Mouse (Mus musculus) CD8-positive naive resting alpha-beta T cell, adult 2 months (primary cell): ENCODE results near the gene Dmrt3.

Experiments used
- DNase-seq, 2 experiments: peaks; one replicate each; pipeline ENCODE4 v3.0.0; 2022; ENCODE audit warnings: low read depth in 2 of 2, low spot score in 2 of 2

Gene Dmrt3

DNA sequence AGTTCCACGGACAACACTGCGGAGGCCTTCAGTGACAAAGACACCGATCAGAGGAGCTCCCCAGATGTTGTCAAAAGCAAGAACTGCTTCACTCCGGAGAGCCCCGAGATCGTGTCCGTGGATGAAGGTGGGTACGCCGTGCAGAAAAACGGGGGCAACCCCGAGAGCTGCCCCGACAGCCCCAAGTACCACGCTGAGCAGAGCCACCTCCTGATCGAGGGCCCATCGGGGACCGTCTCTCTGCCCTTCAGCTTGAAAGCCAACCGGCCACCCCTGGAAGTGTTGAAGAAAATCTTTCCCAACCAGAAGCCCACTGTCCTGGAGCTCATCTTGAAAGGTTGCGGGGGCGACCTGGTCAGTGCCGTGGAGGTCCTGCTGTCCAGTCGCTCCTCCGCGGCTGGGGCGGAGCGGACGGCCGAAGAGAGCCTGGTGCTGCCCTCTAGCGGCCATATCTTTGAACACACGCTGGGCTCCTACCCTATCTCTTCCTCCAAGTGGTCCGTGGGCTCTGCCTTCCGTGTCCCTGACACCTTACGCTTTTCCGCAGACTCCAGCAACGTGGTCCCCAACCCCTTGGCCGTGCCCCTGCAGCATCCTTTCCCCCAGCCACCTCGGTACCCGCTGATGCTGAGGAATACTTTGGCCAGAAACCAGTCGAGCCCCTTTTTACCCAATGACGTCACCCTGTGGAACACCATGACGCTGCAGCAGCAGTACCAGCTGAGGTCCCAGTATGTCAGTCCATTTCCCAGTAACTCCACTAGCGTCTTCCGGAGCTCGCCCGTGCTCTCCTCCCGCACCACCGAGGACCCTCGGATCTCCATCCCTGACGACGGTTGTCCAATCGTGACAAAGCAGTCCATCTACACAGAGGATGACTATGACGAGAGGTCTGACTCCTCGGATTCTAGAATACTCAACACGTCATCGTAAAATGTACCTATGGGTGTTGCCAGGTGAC lies 12.5 kb downstream of the Dmrt3 start:
- no peak for DNase-seq

DNA sequence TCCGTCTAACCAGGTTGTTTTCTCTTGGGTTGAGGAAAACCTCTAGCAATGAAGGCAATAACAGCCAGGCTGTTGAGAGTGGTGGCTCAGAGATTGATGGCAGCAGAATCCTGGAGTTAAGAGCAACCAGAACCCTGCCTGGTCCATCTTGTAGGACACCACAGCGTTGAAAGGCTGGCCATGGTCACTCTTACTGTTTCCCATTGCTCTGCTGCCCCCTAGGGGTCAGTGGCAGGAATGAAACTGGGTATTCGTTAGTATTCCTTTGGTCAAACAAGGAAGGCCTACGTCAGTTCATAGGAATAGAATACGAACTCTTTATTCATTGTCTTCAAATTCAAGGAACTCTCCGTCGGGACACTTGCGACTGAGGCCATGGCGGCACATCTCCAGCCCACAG lies 18.4 kb downstream of the Dmrt3 start:
- DNase-seq: no peak

DNA sequence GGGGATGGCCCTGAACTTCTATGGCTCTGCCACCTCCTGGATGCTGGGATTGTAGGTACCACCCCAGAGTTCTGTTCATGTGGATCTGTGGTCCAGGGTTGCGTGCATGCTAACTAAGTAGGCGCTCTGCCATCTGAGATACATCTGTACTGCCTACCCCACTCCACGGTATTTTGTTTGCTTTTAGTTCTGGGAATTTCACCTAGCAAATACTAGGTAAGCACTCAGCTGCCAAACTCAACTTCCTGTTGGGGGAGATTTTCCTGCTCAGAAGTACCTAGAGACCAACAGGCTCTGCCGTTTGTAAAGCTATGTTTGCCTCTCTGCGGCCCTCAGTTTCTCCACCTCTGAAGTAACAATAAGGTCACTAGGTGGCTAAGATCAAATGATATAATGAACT lies 25.0 kb downstream of the Dmrt3 start:
- no peak for DNase-seq

DNA sequence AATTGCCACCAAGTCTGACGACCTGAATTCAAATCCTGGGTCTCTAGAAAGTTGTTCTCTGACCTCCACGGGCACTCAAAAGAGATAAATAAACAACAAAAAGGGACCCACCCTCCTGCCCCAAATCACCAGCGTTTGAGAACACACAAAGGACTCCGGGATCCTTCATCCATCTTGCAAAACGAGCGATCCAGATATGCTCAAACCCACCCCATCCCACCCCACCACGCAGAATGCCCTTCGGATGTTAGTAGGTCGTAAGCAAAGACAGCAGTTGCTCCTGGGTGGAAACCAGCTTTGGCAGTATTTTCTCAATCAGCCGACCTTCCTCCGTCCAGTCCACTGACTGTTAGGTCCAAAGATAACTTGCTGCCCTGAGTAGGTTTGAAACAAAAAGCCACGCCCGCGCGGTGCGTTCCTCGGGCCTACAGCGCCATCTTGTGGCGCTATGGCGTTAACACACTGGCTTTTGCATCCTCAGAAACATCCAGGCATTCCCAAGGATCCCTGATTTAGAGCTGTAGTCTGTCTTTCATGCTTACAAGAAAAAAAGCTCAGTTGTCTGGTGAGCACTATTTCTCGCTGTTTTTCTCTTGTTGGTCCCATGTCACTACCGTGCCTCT lies 25.6 kb downstream of the Dmrt3 start:
- DNase-seq: no peak

DNA sequence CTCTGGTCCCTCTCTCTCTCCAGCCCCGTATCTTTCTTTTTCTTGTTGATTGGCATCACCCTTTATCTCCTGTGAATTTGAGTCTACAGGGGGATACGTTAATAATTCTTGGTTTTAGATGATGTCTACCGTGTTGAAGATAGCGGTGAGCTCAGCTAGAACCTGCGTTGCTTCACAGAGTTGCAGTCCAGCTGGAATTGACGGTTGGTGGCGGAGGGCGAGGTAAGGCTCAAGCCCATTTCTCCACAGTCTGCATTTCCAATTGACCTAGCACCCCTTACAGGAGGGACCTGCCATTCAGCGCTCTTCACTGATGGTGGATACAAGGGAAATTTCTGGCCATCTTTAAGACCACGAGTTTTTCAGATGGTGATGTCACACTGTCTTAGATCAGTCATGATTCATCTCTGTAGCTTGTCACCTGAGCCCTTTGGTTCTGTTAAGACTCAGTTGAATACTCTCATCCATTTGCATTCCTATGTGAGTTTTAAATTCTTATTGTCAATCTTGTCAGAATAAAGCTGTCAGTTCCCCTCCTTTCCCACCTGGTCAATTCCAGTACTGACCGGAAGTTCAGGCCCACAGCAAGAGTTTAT lies 28.8 kb downstream of the Dmrt3 start:
- no peak for DNase-seq

DNA sequence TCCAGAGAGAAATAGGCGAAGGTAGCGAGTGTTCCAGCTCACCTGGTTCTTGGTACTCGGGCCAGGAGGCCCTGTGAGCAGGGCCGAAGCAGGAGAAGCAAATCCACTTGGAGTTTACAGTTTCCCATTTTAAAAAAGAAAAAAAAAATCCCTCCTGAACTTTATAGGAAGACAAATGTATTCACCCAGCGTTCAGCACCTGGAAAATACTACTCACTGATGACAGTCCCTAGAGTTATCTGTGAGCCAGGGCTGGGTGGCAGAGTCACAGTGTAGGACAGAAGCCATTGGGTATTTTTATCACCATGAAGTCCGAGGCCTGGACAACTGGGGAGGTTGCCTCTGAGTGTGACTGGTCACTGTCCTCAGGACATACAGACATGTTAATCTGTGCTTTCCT lies 31.7 kb downstream of the Dmrt3 start:
- no peak for DNase-seq

DNA sequence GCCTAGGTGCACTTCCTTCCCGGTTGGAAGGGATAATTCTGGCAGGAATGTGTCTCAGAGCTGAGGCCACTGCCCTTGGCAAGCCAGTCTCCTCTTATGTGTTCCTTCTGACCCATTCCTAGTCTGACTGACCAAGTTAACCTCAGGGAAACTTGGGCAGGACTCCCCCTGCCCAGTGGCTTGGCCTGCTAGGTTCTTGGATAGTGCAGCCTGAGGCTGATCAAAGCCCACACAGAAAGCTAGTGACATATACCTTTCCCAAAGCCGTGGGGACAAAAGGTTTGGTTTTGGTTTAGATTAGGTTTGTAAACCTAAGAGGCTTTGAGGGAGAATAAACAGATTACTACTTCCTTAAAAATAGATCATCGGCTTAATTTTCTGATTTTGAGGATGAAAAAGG lies 37.0 kb downstream of the Dmrt3 start:
- no peak for DNase-seq

DNA sequence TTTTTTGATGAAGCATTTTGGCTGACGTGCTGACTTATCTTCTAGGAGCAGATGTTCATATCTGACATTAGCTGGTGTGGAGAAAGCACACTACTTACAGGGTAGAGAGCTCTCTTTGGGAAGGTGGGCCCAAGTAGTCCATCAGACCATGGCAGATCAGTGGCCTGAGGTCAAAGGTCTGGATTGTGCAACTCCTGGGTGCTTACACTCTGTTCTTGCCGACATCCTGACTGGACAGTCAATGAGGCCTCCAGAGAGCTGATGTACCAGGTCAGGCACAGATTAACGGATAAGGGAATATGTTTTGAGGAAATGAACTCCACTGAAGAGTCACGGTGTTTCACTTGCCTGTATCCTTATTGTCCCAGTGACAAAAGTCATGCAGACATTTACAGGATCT lies 38.6 kb downstream of the Dmrt3 start:
- no peak for DNase-seq

DNA sequence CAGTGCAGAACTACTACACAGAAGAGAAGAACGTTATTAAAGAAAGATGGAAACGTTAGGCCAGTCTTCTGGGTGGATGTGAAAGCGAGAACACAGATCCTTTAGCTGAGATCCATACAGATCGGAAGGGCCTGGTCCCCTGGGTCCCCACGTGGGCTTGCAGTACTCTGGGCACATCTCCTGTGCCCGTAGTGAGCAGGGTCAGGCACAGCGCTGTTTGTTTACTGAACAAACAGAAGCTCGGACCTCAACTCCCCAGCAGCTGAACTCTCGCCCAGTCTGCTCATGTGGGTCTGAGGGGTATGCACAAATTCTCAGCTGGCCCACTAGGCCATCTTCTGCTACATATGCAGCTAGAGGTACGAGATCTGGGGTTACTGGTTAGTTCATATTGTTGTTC lies 40.4 kb downstream of the Dmrt3 start:
- no peak for DNase-seq

DNA sequence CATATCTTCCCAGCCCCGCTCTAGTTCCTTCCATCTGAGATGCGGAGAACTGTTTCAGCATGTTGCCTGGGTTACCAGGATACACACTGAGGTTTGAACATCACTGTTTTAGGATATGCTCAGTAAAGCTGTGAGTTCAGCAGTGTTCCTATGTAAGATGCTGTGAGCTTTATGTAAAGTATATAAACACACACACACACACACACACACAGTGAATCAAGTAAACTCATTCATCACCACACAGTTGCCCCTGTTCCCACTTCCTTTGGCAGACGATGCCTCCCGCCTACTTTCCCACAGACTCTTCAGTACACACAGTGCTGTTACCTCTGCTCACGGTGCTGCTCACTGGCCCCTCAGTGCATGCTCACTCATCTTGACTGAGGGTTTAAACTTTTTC lies 42.5 kb downstream of the Dmrt3 start:
- DNase-seq: no peak

DNA sequence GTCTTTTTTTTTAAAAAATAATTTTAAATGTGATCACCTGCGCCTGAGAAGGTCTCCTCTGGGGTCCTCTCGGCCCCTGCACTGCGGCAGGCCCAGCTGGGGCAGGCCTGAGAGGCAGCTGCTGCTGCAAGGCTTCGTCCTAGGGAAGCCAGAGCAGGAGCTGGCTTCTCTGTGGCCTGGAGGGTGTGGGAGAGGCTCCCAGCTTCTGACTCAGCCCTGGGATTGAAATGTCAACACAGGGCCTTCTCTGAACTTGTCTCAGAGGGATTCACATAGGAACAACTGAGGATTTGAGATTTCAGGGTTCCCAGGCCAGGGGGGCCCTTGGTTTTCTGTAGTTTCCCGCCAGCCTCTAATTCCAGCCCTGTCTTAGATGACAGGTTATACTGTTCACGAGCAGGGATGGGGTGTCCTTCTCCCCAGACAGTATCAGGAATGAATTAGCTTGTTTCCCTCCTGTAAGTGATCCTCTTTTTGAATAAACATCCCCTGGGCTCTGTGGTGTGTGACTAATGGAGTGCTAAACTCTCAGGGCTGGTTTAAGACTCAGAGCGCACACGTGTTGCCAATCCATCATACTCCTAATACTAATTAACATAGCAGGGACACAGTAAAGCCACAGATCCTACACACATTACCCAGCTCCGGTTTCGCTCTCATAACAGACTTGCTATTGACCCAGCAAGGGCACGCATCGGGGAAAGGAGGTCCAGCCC lies 44.1 kb downstream of the Dmrt3 start:
- DNase-seq: no peak

DNA sequence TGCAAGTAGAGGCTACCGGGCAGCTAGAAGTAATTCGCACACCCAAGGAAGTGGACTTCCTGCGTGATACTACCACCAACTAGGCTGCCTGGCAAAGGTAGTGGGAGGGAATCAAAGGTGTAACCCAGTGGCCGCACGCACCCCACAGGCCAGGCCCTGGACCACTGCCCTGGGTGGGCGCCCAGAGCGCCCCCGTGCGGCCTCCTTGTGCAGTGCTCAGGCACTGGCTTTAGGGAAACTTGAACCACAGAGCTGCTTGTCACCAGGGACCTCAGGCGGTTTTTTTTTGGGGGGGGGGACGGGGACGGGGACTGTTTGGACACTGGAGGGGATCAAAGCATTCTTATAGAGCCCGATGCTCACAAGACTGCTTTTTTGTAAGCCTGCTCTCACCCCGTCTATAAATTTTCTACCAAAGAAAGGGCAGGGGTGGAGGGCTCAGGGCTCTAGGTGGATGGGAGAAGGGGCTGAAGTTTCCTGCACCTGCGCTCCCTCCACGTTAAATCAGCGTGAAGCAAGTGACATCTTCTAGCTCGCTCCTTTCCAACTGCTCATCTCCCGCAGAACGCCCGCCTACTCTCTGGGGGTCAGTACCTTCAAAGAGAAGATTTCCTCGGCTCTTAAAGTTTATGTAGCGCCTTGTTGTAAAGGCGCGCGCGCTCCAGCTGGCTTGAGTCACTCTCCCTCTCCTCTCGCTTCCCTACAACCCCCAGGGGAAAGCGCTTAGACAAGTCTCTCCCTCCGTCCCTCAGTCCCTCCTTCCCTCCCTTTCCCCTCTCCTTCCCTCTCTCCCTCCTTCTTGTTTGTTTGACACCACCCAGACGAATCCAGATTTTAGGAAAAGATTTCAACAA lies 55.6 kb downstream of the Dmrt3 start:
- no peak for DNase-seq

DNA sequence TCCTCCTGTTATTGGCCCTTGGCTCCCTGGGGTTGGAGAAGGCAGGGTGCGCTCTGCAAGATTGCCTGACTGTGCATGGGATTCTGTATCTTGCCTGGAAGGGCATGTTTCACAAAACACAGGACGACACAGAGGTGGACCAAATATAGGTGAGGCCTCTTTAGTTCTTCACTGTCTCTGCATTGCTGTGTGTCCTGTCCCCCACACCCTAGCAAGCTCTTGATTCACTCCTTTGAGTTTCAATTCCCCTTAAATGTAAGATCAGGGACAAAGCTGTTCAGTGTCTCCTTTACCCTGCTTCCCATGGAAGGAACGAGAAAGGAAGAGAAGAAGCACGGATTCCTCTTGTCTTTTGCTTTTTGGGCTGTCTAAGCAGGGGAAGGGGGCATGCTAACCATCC lies 57.7 kb downstream of the Dmrt3 start:
- no peak for DNase-seq

DNA sequence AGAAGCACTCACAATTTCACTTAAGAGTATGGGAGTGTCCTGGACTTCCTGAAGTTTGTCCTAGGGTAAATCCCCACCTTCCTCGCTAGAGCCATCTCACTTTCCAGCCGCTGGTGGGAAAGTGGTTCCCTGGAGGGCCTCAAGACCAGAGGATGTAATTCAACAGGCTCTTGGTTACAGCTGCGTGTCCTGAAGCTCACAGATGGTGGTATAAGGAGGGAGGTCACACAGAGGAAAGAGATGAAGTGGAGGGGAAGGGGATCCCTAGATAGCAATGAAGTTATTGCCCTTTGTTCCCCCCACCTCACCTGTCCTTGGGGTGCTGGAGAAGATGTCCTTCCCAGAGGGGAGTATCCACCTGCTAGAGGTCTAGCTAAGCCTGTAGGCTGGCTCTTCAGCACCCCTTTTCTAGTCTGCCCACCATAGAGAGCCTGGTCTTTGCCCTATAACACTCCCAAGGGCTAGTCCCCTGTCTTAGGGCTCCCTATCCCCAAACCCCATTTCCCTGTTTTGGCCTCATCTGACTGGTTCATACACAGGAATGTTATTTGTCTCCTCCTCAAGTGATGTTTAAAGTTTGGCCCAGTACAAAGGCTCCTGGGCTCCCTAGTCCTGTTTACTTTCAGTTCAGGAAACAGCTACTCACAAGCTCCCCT lies 59.6 kb downstream of the Dmrt3 start:
- no peak for DNase-seq

DNA sequence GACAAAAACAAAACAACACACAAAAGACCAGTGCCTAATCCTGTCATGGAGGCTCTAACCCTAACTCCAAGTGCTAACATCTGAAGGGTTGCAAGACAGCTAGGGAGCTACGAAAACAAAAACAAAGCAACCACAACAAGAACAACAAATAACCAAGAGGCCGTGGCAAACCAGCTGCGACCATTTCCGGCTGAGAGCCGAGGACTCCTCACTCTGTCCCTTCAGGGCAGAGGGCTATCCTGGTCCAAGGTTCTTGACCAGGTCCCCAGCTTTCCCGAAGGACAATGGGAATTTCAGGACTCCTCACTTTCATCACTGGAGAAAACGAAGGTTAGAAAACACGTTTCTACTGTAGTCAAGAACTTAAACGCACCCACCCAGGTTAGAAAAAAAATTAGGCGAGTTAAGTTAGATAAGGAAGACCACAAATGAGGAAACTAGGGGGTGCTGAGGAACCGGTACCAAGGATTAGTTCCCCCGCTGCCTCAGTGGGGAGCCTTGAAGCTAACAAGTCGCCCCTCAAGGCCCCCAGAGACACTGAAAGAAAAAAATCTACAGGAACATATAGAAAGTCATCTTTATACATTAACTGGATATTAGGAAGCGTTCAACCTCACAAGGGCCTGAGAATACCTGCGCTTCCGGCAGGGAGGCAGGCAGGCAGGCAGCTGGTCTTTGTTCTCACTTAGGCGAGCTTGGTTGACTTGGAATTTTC lies 60.6 kb downstream of the Dmrt3 start:
- DNase-seq: no peak

DNA sequence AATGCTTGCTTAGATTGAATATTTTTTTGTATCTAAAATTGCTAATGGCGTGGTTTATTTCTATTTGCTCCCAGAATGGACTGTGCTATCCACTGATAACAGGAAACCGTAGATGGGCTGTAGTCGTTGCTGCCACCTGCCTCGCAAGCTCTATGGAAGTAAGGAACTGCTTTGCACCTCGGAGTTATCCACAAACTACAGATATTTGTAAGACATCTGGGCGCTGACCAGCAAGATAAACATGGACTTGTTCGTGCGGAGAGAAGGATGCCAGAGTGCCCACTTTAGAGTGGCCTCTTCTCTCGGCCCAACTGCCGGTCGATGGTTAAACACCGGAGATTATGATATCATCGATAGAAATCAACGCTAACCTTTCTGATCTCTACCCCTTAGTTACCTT lies 61.6 kb downstream of the Dmrt3 start:
- no peak for DNase-seq

DNA sequence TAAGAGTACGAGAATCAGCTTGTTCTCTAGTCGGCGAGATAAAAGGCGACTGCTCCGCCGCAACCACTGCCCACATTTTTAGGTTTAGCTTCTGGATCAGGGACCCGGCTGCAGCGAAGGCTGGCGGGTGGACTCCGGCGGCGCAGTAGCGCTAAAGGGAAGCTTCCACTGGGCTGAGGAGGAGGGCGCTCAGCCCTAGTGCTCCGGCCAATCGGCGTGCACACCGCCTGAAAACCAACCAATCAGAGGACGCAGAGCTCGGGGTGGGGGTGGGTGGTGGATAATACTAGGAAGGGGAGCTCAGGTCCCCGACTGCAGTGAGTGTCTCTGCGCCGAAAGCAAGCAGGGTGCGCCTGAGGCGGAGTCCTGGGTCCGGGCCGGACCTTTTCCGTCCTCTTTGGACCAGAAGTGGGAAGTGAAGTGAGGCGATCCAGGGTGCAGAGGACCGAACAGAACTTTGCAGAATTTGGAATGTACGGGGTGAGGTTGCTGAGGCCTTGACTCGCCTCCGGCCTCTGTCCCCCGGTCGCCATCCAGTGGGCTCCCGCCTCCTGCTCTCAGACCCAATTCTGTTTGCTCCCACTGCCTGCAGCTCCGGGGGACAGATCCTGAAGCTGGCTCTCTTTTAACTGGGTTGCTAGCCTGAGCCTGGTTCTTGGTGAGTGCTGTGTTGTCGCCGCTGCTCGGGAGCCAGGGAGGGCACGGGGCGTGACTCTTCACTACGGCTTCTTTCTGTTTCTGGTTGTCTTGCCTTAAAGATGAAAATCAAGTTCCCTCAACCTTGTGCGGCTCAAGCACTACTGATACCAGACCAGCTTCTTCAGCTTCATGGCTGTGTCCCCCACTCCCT lies 62.2 kb downstream of the Dmrt3 start, which contains the start of gene Dmrt2:
Gene Dmrt2, plus strand, starts transcription at position 311 of the 850 bp plus-strand sequence.
- DNase-seq: no peak
